Mouse (Mus musculus): ENCODE data around the gene Letm1. TPM values are rescaled to one million over a fixed set of nuclear protein-coding genes. Genes with fewer than 3 reads are reported as not detected.

The Letm1 gene
- total and polyA plus RNA-seq, 2 experiments from 2014 or later, result 59.9 to 83.9 TPM

GRCm38 (mm10) chr5:33703999-33704398 is 78.6 kb downstream of the Letm1 start:
- TF ChIP-seq CTCF (IDR thresholded peaks at IDR 0.05; ENCODE audit: low read depth), result no peak
- no peaks in the 10 kb centered on the region; the same call in 1 of the 2 replicates for H3K27me3 ChIP-seq (ENCODE audit: insufficient read depth, low read length)
- no peaks in the 10 kb centered on the region for H3K9me3 ChIP-seq (ENCODE audit: low read length)
- no peak overlapping the region for H3K4me2 ChIP-seq (ENCODE audit: low read depth, low read length)
- no peak overlapping the region for H3K4me3 ChIP-seq (ENCODE audit: low read length)
- 0 out of 2 replicates have a peak, but pooled peaks cover 7% of the 10 kb centered on the region for H3K4me1 ChIP-seq (ENCODE audit: insufficient read depth, low read length)
- DNase-seq (ENCODE audit: low spot score) (peak; percentile 57), ATAC-seq (peak; percentile 41; the same call in 1 of the 2 replicates)
- WGBS, result 19% methylated on average over 8 of the region's 8 CpGs
- H3K36me3 ChIP-seq (ENCODE audit: insufficient read depth, low read length), result no peaks in the 10 kb centered on the region
- no peak overlapping the region for H3K9ac ChIP-seq (replicated peaks; ENCODE audit: low read length)
- H3K27ac ChIP-seq, result peak overlapping the region; percentile 69; the same call in 1 of the 2 replicates

GRCm38 (mm10) chr5:33701832-33702231 is 80.8 kb downstream of the Letm1 start:
- Histone ChIP-seq H3K4me1 (ENCODE audit: insufficient read depth, low read length) (peaks cover 16% of the 10 kb centered on the region; the same call in 1 of the 2 replicates), H3K4me3 (ENCODE audit: low read length) (no peak overlapping the region), H3K27me3 (ENCODE audit: insufficient read depth, low read length) (no peaks in the 10 kb centered on the region; the same call in 1 of the 2 replicates), H3K27ac (no peak overlapping the region), H3K9me3 (ENCODE audit: low read length) (no peaks in the 10 kb centered on the region), H3K36me3 (ENCODE audit: insufficient read depth, low read length) (no peaks in the 10 kb centered on the region), H3K4me2 (ENCODE audit: low read depth, low read length) (no peak overlapping the region), H3K9ac (replicated peaks; ENCODE audit: low read length) (no peak overlapping the region)
- no peak for TF ChIP-seq CTCF (IDR thresholded peaks at IDR 0.05; ENCODE audit: low read depth)
- DNase-seq (ENCODE audit: low spot score) (no peak), ATAC-seq (no peak)
- WGBS, result 69% methylated on average over 11 of the region's 11 CpGs

DNA sequence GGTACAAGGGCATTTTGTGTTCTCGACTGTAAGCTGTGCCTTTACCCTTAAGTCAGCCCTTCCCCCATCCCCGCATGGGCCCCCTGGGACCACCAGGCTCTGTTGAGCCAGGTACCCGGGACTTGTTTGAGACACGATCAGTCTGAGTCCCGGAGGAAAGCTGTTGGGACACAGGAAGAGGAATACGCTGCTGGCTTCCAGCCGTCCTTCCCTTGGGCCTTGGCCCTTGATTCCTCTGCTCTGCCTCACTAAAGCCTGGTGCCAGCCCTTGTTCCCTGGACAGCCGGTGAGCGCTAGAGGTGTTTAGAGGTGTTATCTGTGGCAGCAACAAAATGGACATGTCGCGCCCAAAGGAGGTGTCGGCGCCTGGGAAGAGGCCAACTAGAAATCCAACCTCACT is 82.6 kb downstream of the Letm1 start:
- no peaks in the 10 kb centered on the region for H3K9me3 ChIP-seq (ENCODE audit: low read length)
- DNase-seq (ENCODE audit: low spot score) (no peak), ATAC-seq (no peak)
- TF ChIP-seq CTCF (IDR thresholded peaks at IDR 0.05; ENCODE audit: low read depth), result no peak
- H3K4me3 ChIP-seq (ENCODE audit: low read length), result no peak overlapping the region
- no peak overlapping the region for H3K27ac ChIP-seq
- peaks cover 6% of the 10 kb centered on the region for H3K27me3 ChIP-seq (ENCODE audit: insufficient read depth, low read length)
- no peaks in the 10 kb centered on the region for H3K36me3 ChIP-seq (ENCODE audit: insufficient read depth, low read length)
- H3K4me2 ChIP-seq (ENCODE audit: low read depth, low read length), result no peak overlapping the region
- H3K4me1 ChIP-seq (ENCODE audit: insufficient read depth, low read length), result peaks cover 21% of the 10 kb centered on the region; the same call in 1 of the 2 replicates
- H3K9ac ChIP-seq (replicated peaks; ENCODE audit: low read length), result no peak overlapping the region
- 45% methylated on average over 13 of the region's 13 CpGs for WGBS

DNA sequence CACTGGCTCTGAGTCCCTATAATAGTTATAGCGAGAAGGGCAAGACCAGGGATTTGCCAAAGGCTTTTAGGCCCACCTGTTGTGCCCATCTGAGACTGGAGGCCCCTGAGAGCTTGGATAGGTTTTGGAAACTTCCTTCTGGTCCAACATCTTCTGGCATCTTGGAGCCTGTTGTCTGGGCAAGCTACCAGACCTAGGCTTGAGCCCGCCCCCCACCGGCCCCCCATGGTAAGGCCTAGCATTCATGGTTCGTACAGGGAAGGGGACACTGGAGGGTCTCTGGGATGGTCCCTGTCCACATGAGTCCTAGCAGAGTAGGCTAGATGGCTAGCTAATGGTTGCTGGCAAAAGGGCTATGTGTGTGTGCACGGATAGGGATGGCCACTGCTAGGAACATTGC is 83.9 kb downstream of the Letm1 start:
- no peak overlapping the region for H3K4me2 ChIP-seq (ENCODE audit: low read depth, low read length)
- DNase-seq (ENCODE audit: low spot score), result no peak
- H3K4me3 ChIP-seq (ENCODE audit: low read length), result no peak overlapping the region
- peak overlapping the region; percentile 54; the same call in 1 of the 2 replicates for H3K27ac ChIP-seq
- H3K27me3 ChIP-seq (ENCODE audit: insufficient read depth, low read length), result peaks cover 6% of the 10 kb centered on the region
- no peaks in the 10 kb centered on the region for H3K9me3 ChIP-seq (ENCODE audit: low read length)
- no peak for ATAC-seq
- no peaks in the 10 kb centered on the region for H3K36me3 ChIP-seq (ENCODE audit: insufficient read depth, low read length)
- no peak for TF ChIP-seq CTCF (IDR thresholded peaks at IDR 0.05; ENCODE audit: low read depth)
- WGBS, result 55% methylated on average over 5 of the region's 5 CpGs
- no peak overlapping the region for H3K9ac ChIP-seq (replicated peaks; ENCODE audit: low read length)
- H3K4me1 ChIP-seq (ENCODE audit: insufficient read depth, low read length), result peaks cover 17% of the 10 kb centered on the region; the same call in 1 of the 2 replicates

DNA sequence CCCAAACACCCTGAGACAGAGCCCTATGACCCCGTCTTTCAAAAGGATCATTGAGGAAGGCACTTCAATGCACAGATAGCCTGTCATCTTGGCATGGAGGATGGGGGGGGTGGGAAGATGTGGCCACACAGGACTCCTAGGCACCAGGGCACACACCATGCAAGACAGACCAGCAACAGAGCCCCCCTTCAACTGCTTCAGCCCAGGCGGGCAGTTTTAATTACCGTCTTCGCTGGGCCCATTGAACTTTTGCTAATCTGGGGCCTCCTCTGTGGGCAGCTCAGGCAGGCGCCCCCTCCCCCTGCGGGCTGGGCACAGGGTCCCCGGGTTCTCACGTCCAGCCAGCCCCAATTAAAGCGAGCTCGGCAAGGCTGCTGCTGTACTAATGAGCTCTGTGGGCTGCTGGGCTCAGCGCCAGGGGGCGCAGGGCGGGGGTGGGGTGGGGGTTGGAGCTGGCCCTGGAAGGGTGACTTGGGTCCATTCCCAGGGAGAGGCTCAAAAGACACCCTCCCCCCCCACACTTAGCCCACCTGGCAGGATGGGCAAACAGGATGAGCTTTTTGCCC is 84.6 kb downstream of the Letm1 start:
- H3K4me2 ChIP-seq (ENCODE audit: low read depth, low read length), result no peak overlapping the region
- H3K27ac ChIP-seq, result peak overlapping the region; percentile 54; the same call in 1 of the 2 replicates
- DNase-seq (ENCODE audit: low spot score), result peak; percentile 71
- 10% methylated on average over 13 of the region's 13 CpGs for WGBS
- H3K27me3 ChIP-seq (ENCODE audit: insufficient read depth, low read length), result peaks cover 6% of the 10 kb centered on the region
- H3K36me3 ChIP-seq (ENCODE audit: insufficient read depth, low read length), result no peaks in the 10 kb centered on the region
- H3K4me1 ChIP-seq (ENCODE audit: insufficient read depth, low read length), result peaks cover 17% of the 10 kb centered on the region; the same call in 1 of the 2 replicates
- no peak overlapping the region for H3K9ac ChIP-seq (replicated peaks; ENCODE audit: low read length)
- peak; percentile 45; the same call in 1 of the 2 replicates for ATAC-seq
- no peak overlapping the region for H3K4me3 ChIP-seq (ENCODE audit: low read length)
- TF ChIP-seq CTCF (IDR thresholded peaks at IDR 0.05; ENCODE audit: low read depth), result no peak
- no peaks in the 10 kb centered on the region for H3K9me3 ChIP-seq (ENCODE audit: low read length)

GRCm38 (mm10) chr5:33697534-33697933 is 85.1 kb downstream of the Letm1 start:
- peak overlapping the region; percentile 4; the same call in 1 of the 2 replicates for H3K27ac ChIP-seq
- no peak overlapping the region for H3K4me2 ChIP-seq (ENCODE audit: low read depth, low read length)
- no peak for ATAC-seq
- H3K36me3 ChIP-seq (ENCODE audit: insufficient read depth, low read length), result no peaks in the 10 kb centered on the region
- no peak overlapping the region for H3K4me3 ChIP-seq (ENCODE audit: low read length)
- H3K9me3 ChIP-seq (ENCODE audit: low read length), result no peaks in the 10 kb centered on the region
- peaks cover 17% of the 10 kb centered on the region; the same call in 1 of the 2 replicates for H3K4me1 ChIP-seq (ENCODE audit: insufficient read depth, low read length)
- 24% methylated on average over 1 of the region's 1 CpGs for WGBS
- H3K27me3 ChIP-seq (ENCODE audit: insufficient read depth, low read length), result peaks cover 10% of the 10 kb centered on the region
- no peak overlapping the region for H3K9ac ChIP-seq (replicated peaks; ENCODE audit: low read length)
- DNase-seq (ENCODE audit: low spot score), result no peak
- no peak for TF ChIP-seq CTCF (IDR thresholded peaks at IDR 0.05; ENCODE audit: low read depth)

DNA sequence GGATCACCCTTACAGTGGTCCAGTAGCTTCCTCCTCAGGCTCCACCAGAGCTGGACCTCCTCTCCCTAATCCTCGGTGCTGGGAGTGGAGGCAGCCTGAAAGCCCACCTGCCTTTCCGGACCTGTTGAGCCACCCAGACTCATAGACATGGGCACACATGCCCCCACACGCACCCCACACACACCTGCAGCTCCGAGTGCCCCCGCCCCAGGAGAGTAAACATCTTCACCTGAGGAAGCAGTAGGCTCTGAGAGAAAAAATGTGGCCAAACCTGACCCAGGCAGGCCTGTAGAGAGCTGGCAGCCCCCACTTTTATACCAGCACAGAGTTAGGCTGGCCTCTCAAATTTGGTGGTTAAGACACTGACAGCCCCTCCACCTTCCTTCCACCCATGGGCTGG is 86.2 kb downstream of the Letm1 start:
- Histone ChIP-seq H3K27me3 (ENCODE audit: insufficient read depth, low read length) (peaks cover 12% of the 10 kb centered on the region), H3K36me3 (ENCODE audit: insufficient read depth, low read length) (no peaks in the 10 kb centered on the region), H3K27ac (no peak overlapping the region), H3K4me3 (ENCODE audit: low read length) (no peak overlapping the region), H3K4me2 (ENCODE audit: low read depth, low read length) (no peak overlapping the region), H3K9me3 (ENCODE audit: low read length) (no peaks in the 10 kb centered on the region), H3K9ac (replicated peaks; ENCODE audit: low read length) (no peak overlapping the region), H3K4me1 (ENCODE audit: insufficient read depth, low read length) (peaks cover 17% of the 10 kb centered on the region; the same call in 1 of the 2 replicates)
- 67% methylated on average over 5 of the region's 5 CpGs for WGBS
- ATAC-seq (no peak), DNase-seq (ENCODE audit: low spot score) (no peak)
- TF ChIP-seq CTCF (IDR thresholded peaks at IDR 0.05; ENCODE audit: low read depth), result no peak
